Mouse (Mus musculus) neural tube, embryonic 14.5 days (tissue): Measurements from ENCODE around the gene Mamdc2. TPM values are rescaled to one million over a fixed set of nuclear protein-coding genes. Genes with fewer than 3 reads are reported as not detected.

ENCODE experiments used
- ATAC-seq: fragments of 200-750 bp; cut with Nextera tagmentation; 2 replicates; pipeline ENCODE4 v1.8.0; 2017; ENCODE audit warnings: low read depth, mild to moderate bottlenecking, moderate TSS enrichment, moderate library complexity
- H3K27ac ChIP-seq: fragments of 300-500 bp; sonication (generic); 2 replicates; pipeline ENCODE4 v1.5.1; 2014; ENCODE audit warnings: low read depth, mild to moderate bottlenecking, control low read depth, low read length, moderate library complexity, mixed read lengths
- H3K27me3 ChIP-seq: fragments of 300-500 bp; sonication (generic); 2 replicates; pipeline ENCODE4 v1.6.1; 2014; ENCODE audit warnings: low read length; ENCODE audit not compliant: control insufficient read depth, insufficient read depth
- H3K36me3 ChIP-seq: fragments of 300-500 bp; sonication (generic); 2 replicates; pipeline ENCODE4 v1.6.1; 2014; ENCODE audit warnings: low read length, mixed read lengths; ENCODE audit not compliant: control insufficient read depth, insufficient read depth
- H3K4me1 ChIP-seq: fragments of 300-500 bp; sonication (generic); 2 replicates; pipeline ENCODE4 v1.6.1; 2014; ENCODE audit warnings: low read length; ENCODE audit not compliant: control insufficient read depth, insufficient read depth
- H3K4me2 ChIP-seq: fragments of 300-500 bp; sonication (generic); 2 replicates; pipeline ENCODE4 v1.6.1; 2014; ENCODE audit warnings: mild to moderate bottlenecking, low read depth, low read length, control low read depth
- H3K4me3 ChIP-seq: fragments of 300-500 bp; sonication (generic); 2 replicates; pipeline ENCODE4 v1.5.1; 2014; ENCODE audit warnings: low read depth, low read length, control low read depth, mixed read lengths
- H3K9ac ChIP-seq: fragments of 300-500 bp; sonication (generic); replicated peaks from 2 replicates; pipeline ENCODE4 v1.6.1; 2014; ENCODE audit warnings: low read depth, mild to moderate bottlenecking, control low read depth, low read length, mixed read lengths
- H3K9me3 ChIP-seq: fragments of 300-500 bp; sonication (generic); 2 replicates; pipeline ENCODE4 v1.6.1; 2016; ENCODE audit warnings: low read length; ENCODE audit not compliant: control insufficient read depth
- WGBS: fragments of 180-500 bp; shearing (Covaris S2); extraction: QIAGEN DNeasy Blood & Tissue Kit; methylation state at CpG from one replicate; pipeline ENCODE4 v1.1.7; 2014; 5-methylcytosine and 5-hydroxymethylcytosine counted together
- polyA plus RNA-seq: library from polyadenylated mRNA; unstranded; fragments of >200 nt; fragmentation: Nextera tagmentation; extraction: Ambion mirVana; gene quantifications from 2 replicates; pipeline ENCODE4 v1.2.1, GENCODE M21; 2014

Mamdc2 gene
- polyA plus RNA-seq, 1 experiment from 2014 or later: 1.1 TPM

- Histone ChIP-seq H3K9me3 (no peaks in the 10 kb centered on the region), H3K4me3 (no peak overlapping the region), H3K36me3 (no peaks in the 10 kb centered on the region), H3K27me3 (no peaks in the 10 kb centered on the region), H3K4me2 (no peak overlapping the region), H3K9ac (no peak overlapping the region), H3K27ac (no peak overlapping the region), H3K4me1 (no peaks in the 10 kb centered on the region)
- no peak for ATAC-seq
Observed at GRCm38 (mm10) chr19:23297191-23297590, 151.1 kb downstream of the Mamdc2 start.

- Histone ChIP-seq H3K36me3 (no peaks in the 10 kb centered on the region), H3K27ac (no peak overlapping the region), H3K4me3 (no peak overlapping the region), H3K9me3 (no peaks in the 10 kb centered on the region), H3K27me3 (no peaks in the 10 kb centered on the region), H3K9ac (no peak overlapping the region), H3K4me1 (no peaks in the 10 kb centered on the region), H3K4me2 (no peak overlapping the region)
- WGBS: 74% methylated on average over 1 of the region's 1 CpGs
- ATAC-seq: no peak
Observed at GRCm38 (mm10) chr19:23289251-23289650, 159.0 kb downstream of the Mamdc2 start.

GRCm38 (mm10) chr19:23281911-23282660, 166.2 kb downstream of the Mamdc2 start:
- Histone ChIP-seq H3K4me3 (no peak overlapping the region), H3K9ac (no peak overlapping the region), H3K9me3 (no peaks in the 10 kb centered on the region), H3K4me2 (no peak overlapping the region), H3K4me1 (no peaks in the 10 kb centered on the region), H3K27me3 (no peaks in the 10 kb centered on the region), H3K27ac (no peak overlapping the region), H3K36me3 (no peaks in the 10 kb centered on the region)
- no peak for ATAC-seq
- WGBS: 64% methylated on average over 8 of the region's 8 CpGs

GRCm38 (mm10) chr19:23274054-23274724, 174.1 kb downstream of the Mamdc2 start:
- Histone ChIP-seq H3K4me1 (peaks cover 8% of the 10 kb centered on the region), H3K36me3 (no peaks in the 10 kb centered on the region), H3K27ac (no peak overlapping the region), H3K4me3 (peak overlapping the region; percentile 88), H3K9ac (peak overlapping the region; percentile 87; the same call in 1 of the 2 replicates), H3K9me3 (no peaks in the 10 kb centered on the region), H3K4me2 (peak overlapping the region; percentile 78), H3K27me3 (no peaks in the 10 kb centered on the region)
- peak; percentile 42 for ATAC-seq
- 58% methylated on average over 4 of the region's 4 CpGs for WGBS

- under 1% methylated on average over 58 of the region's 69 CpGs for WGBS
- Histone ChIP-seq H3K27me3 (no peaks in the 10 kb centered on the region), H3K27ac (peak within 1 kb of the TSS; percentile 28; the same call in 1 of the 2 replicates)
Observed at GRCm38 (mm10) chr19:23273355-23274053, 174.7 kb downstream of the Mamdc2 start, which contains the start of gene Smc5. Gene Smc5, minus strand, starts transcription at chr19:23273897.

GRCm38 (mm10) chr19:23256771-23257170, 191.5 kb downstream of the Mamdc2 start:
- Histone ChIP-seq H3K36me3 (peaks cover 26% of the 10 kb centered on the region), H3K4me3 (no peak overlapping the region), H3K27me3 (no peaks in the 10 kb centered on the region), H3K4me1 (no peaks in the 10 kb centered on the region), H3K9me3 (no peaks in the 10 kb centered on the region), H3K27ac (no peak overlapping the region), H3K9ac (no peak overlapping the region), H3K4me2 (no peak overlapping the region)
- 77% methylated on average over 9 of the region's 9 CpGs for WGBS
- no peak for ATAC-seq

More at GRCm38 (mm10) chr19:23273355-23274053, 174.7 kb downstream of the Mamdc2 start, which contains the start of gene Smc5:
- ATAC-seq: peak; percentile 96
- H3K4me1 ChIP-seq: peaks cover 8% of the 10 kb centered on the region
- peak within 1 kb of the TSS; percentile 87 for H3K9ac ChIP-seq
- H3K9me3 ChIP-seq: no peaks in the 10 kb centered on the region
- peak within 1 kb of the TSS; percentile 88 for H3K4me3 ChIP-seq
- peak within 1 kb of the TSS; percentile 78 for H3K4me2 ChIP-seq
- H3K36me3 ChIP-seq: no peaks in the 10 kb centered on the region

Other genes starting within 250 kb of the Mamdc2 start
- gene Smc5, start 174.5 kb downstream of the Mamdc2 start, polyA plus RNA-seq: 33.1 and 35.6 TPM in 2 replicates
- gene 1700028P14Rik, start 204.4 kb upstream of the Mamdc2 start, polyA plus RNA-seq: 0.32 and 1.6 TPM in 2 replicates
- gene Ptar1, start 239.0 kb upstream of the Mamdc2 start, polyA plus RNA-seq: 7.5 and 12.6 TPM in 2 replicates